Mouse (Mus musculus) midbrain, embryonic 16.5 days (tissue): ENCODE data around the gene Slc25a17. TPM values are rescaled to one million over a fixed set of nuclear protein-coding genes. Genes with fewer than 3 reads are reported as not detected.

Source experiments
- ATAC-seq: fragments of 200-750 bp; cut with Nextera tagmentation; 2 replicates; pipeline ENCODE4 v1.8.0; 2017; ENCODE audit warnings: moderate TSS enrichment
- H3K27ac ChIP-seq: fragments of 300-500 bp; sonication (generic); 2 replicates; pipeline ENCODE4 v1.5.1; 2014; ENCODE audit warnings: mild to moderate bottlenecking, low read length, mixed read lengths
- H3K27me3 ChIP-seq: fragments of 300-500 bp; sonication (generic); 2 replicates; pipeline ENCODE4 v1.6.1; 2014; ENCODE audit warnings: low read depth, low read length, mixed read lengths; ENCODE audit not compliant: control insufficient read depth, insufficient read depth
- H3K36me3 ChIP-seq: fragments of 300-500 bp; sonication (generic); 2 replicates; pipeline ENCODE4 v1.6.1; 2014; ENCODE audit warnings: mild to moderate bottlenecking, low read length, moderate library complexity, mixed read lengths; ENCODE audit not compliant: control insufficient read depth, insufficient read depth
- H3K4me1 ChIP-seq: fragments of 300-500 bp; sonication (generic); 2 replicates; pipeline ENCODE4 v1.6.1; 2014; ENCODE audit warnings: mild to moderate bottlenecking, low read length, mixed read lengths; ENCODE audit not compliant: control insufficient read depth, insufficient read depth
- H3K4me2 ChIP-seq: fragments of 300-500 bp; sonication (generic); 2 replicates; pipeline ENCODE4 v1.6.1; 2014; ENCODE audit warnings: mild to moderate bottlenecking, low read length, mixed read lengths
- H3K4me3 ChIP-seq: fragments of 300-500 bp; sonication (generic); 2 replicates; pipeline ENCODE4 v1.5.1; 2014; ENCODE audit warnings: low read depth, mild to moderate bottlenecking, low read length, moderate library complexity, mixed read lengths
- H3K9ac ChIP-seq: fragments of 300-500 bp; sonication (generic); 2 replicates; pipeline ENCODE4 v1.6.1; 2014; ENCODE audit warnings: low read depth, low read length, mixed read lengths
- H3K9me3 ChIP-seq: fragments of 300-500 bp; sonication (generic); replicated peaks from 2 replicates; pipeline ENCODE4 v1.6.1; 2014; ENCODE audit warnings: mild to moderate bottlenecking, low read length, mixed read lengths; ENCODE audit not compliant: control insufficient read depth, poor library complexity, severe bottlenecking
- WGBS: fragments of 180-500 bp; shearing (Covaris S2); extraction: QIAGEN DNeasy Blood & Tissue Kit; methylation state at CpG from one replicate; pipeline ENCODE4 v1.1.7; 2014; 5-methylcytosine and 5-hydroxymethylcytosine counted together
- polyA plus RNA-seq: library from polyadenylated mRNA; unstranded; fragments of >200 nt; fragmentation: Nextera tagmentation; extraction: Ambion mirVana; gene quantifications from 2 replicates; pipeline ENCODE4 v1.2.1, GENCODE M21; 2015

Slc25a17 gene
- polyA plus RNA-seq, 1 experiment from 2014 or later: 141 TPM

GRCm38 (mm10) chr15:81284121-81284734 is 76.4 kb downstream of the Slc25a17 start:
- Histone ChIP-seq H3K9me3 (no peaks in the 10 kb centered on the region), H3K27ac (no peak overlapping the region), H3K36me3 (no peaks in the 10 kb centered on the region), H3K4me3 (no peak overlapping the region), H3K27me3 (no peaks in the 10 kb centered on the region), H3K9ac (no peak overlapping the region), H3K4me2 (no peak overlapping the region), H3K4me1 (no peaks in the 10 kb centered on the region)
- no peak for ATAC-seq
- 80% methylated on average over 9 of the region's 9 CpGs for WGBS

- no peak overlapping the region for H3K27ac ChIP-seq
- no peak overlapping the region for H3K9ac ChIP-seq
- 46% methylated on average over 6 of the region's 6 CpGs for WGBS
- H3K4me2 ChIP-seq: no peak overlapping the region
- H3K4me1 ChIP-seq: peaks cover 7% of the 10 kb centered on the region; the same call in 1 of the 2 replicates
- ATAC-seq: no peak
- no peaks in the 10 kb centered on the region for H3K9me3 ChIP-seq
- no peak overlapping the region for H3K4me3 ChIP-seq
- no peaks in the 10 kb centered on the region for H3K36me3 ChIP-seq
- H3K27me3 ChIP-seq: no peaks in the 10 kb centered on the region
These were observed 81.9 kb downstream of the Slc25a17 start for GRCm38 (mm10) chr15:81278699-81279098.

- no peak overlapping the region for H3K9ac ChIP-seq
- H3K9me3 ChIP-seq: no peaks in the 10 kb centered on the region
- no peaks in the 10 kb centered on the region for H3K36me3 ChIP-seq
- H3K4me2 ChIP-seq: no peak overlapping the region
- 6% methylated on average over 11 of the region's 11 CpGs for WGBS
- no peak overlapping the region for H3K27ac ChIP-seq
- ATAC-seq: peak; percentile 58; the same call in 1 of the 2 replicates
- no peaks in the 10 kb centered on the region for H3K27me3 ChIP-seq
- H3K4me1 ChIP-seq: peaks cover 12% of the 10 kb centered on the region
- H3K4me3 ChIP-seq: no peak overlapping the region
These were observed 82.7 kb downstream of the Slc25a17 start for GRCm38 (mm10) chr15:81277928-81278327.

GRCm38 (mm10) chr15:81273361-81273760 is 87.3 kb downstream of the Slc25a17 start:
- no peaks in the 10 kb centered on the region for H3K36me3 ChIP-seq
- WGBS: 61% methylated on average over 2 of the region's 2 CpGs
- no peak overlapping the region for H3K4me3 ChIP-seq
- H3K27me3 ChIP-seq: no peaks in the 10 kb centered on the region
- no peak overlapping the region for H3K4me2 ChIP-seq
- H3K4me1 ChIP-seq: peaks cover 21% of the 10 kb centered on the region
- H3K27ac ChIP-seq: peak overlapping the region; percentile 79
- no peak overlapping the region; the same call in 1 of the 2 replicates for H3K9ac ChIP-seq
- ATAC-seq: no peak
- H3K9me3 ChIP-seq: no peaks in the 10 kb centered on the region

GRCm38 (mm10) chr15:81272305-81273053 is 88.1 kb downstream of the Slc25a17 start:
- Histone ChIP-seq H3K4me2 (peak overlapping the region; percentile 29), H3K4me1 (peaks cover 15% of the 10 kb centered on the region), H3K27me3 (no peaks in the 10 kb centered on the region), H3K27ac (peak overlapping the region; percentile 79), H3K9me3 (no peaks in the 10 kb centered on the region), H3K36me3 (no peaks in the 10 kb centered on the region), H3K4me3 (no peak overlapping the region), H3K9ac (peak overlapping the region; percentile 45; the same call in 1 of the 2 replicates)
- peak; percentile 78 for ATAC-seq
- WGBS: 19% methylated on average over 13 of the region's 13 CpGs

Other genes starting within 250 kb of the Slc25a17 start
- 29.3 and 29.8 TPM in 2 replicates for gene Mrtfa, start 170.1 kb downstream of the Slc25a17 start, polyA plus RNA-seq
- 6.7 and 8.7 TPM in 2 replicates for gene Mchr1, start 125.3 kb downstream of the Slc25a17 start, polyA plus RNA-seq
- gene St13, start 39.3 kb upstream of the Slc25a17 start, polyA plus RNA-seq: 216 and 221 TPM in 2 replicates
- 9.6 and 10.0 TPM in 2 replicates for gene Xpnpep3, start 39.3 kb upstream of the Slc25a17 start, polyA plus RNA-seq
- gene Dnajb7, start 47.5 kb upstream of the Slc25a17 start, polyA plus RNA-seq: 1.0 and 2.2 TPM in 2 replicates
- 396 and 416 TPM in 2 replicates for gene Rbx1, start 105.5 kb upstream of the Slc25a17 start, polyA plus RNA-seq
- 18.9 and 21.2 TPM in 2 replicates for gene Ep300, start 224.5 kb upstream of the Slc25a17 start, polyA plus RNA-seq